In the genomic region with DNA sequence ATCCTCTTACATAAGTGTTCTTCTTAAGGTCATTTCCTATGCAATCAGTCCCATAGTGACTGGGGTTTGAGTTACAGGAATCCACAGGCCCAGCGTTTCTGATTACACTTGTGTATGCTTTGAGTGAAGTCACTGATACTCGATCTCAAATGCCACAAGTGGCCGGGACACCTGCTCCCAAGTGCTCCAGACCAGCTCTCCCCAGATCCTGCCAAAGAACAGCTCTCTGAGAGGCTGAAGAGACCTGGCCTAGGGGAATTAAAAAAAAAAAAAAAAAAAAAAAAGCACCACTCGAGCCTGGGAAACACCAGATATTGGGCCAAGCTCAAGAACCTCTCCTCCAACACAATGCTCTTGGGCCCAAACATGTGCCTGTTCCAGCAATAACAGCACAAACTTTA, we compare ENCODE assay signal across 13 mouse cellular contexts.
A peak's percentile ranks its signal among the peaks of the same experiment; 100 is the strongest.
DNase-seq lines count a peak whose midpoint lies in the region; ATAC-seq and TF ChIP-seq lines count a peak whose summit lies in the region.
"Had no signal": no experiment of that assay in that cellular context is flagged by ENCODE, and none has a peak within 500 bp of the region (broad histone marks: within the 10 kb centered on the region; RNA-seq: fewer than 3 reads in every experiment).

No protein-coding gene starts in this region.

- H3K4me2 ChIP-seq in limb, embryonic 14.5 days (replicated peaks; ENCODE audit: low read depth, low read length, severe bottlenecking) = no peak overlapping the region
- H3K4me2 ChIP-seq in embryonic facial prominence, embryonic 14.5 days (ENCODE audit: low read depth, low read length) = no peak overlapping the region
- H3K4me2 ChIP-seq in heart, embryonic 13.5 days = no peak overlapping the region
- H3K4me2 ChIP-seq in myocyte (ENCODE audit: low read depth) = peak overlapping the region; percentile 55
- H3K4me2 ChIP-seq in midbrain, embryonic 13.5 days (replicated peaks) = no peak overlapping the region
- H3K4me2 ChIP-seq: intestine, embryonic 15.5 days had no signal

- H3K27ac ChIP-seq in limb, embryonic 14.5 days (replicated peaks; ENCODE audit: low read depth, low read length) = no peak overlapping the region
- H3K27ac ChIP-seq in limb, embryonic 10.5 days = no peak overlapping the region
- H3K27ac ChIP-seq in embryonic facial prominence, embryonic 14.5 days (replicated peaks; ENCODE audit: low read depth, low read length) = no peak overlapping the region; the same call in 1 of the 2 replicates
- peak overlapping the region; percentile 55 for H3K27ac ChIP-seq in heart, embryonic 13.5 days (replicated peaks)
- no peak overlapping the region for H3K27ac ChIP-seq in midbrain, embryonic 13.5 days
- H3K27ac ChIP-seq in hindbrain, embryonic 10.5 days = no peak overlapping the region
- H3K27ac ChIP-seq: intestine, embryonic 15.5 days; liver, embryonic 14.5 days; midbrain, embryonic 10.5 days; stomach, postnatal 0 days had no signal

- peak; percentile 63; the same call in 1 of the 2 replicates for ATAC-seq in limb, embryonic 14.5 days (ENCODE audit: low FRiP score, low read depth)
- ATAC-seq in embryonic facial prominence, embryonic 14.5 days (ENCODE audit: low read depth) = peak; percentile 60
- ATAC-seq in heart, embryonic 13.5 days (ENCODE audit: extremely low read depth, insufficient number of reproducible peaks, low FRiP score, low TSS enrichment) = no peak
- ATAC-seq in midbrain, embryonic 13.5 days = no peak
- ATAC-seq: intestine, embryonic 15.5 days had no signal

- H3K4me3 ChIP-seq in limb, embryonic 14.5 days (replicated peaks; ENCODE audit: low read length) = no peak overlapping the region
- no peak overlapping the region for H3K4me3 ChIP-seq in limb, embryonic 10.5 days
- no peak overlapping the region for H3K4me3 ChIP-seq in embryonic facial prominence, embryonic 14.5 days (ENCODE audit: low read depth, low read length)
- H3K4me3 ChIP-seq in heart, embryonic 13.5 days = no peak overlapping the region
- H3K4me3 ChIP-seq in myocyte = no peak overlapping the region
- H3K4me3 ChIP-seq in midbrain, embryonic 13.5 days (replicated peaks) = no peak overlapping the region
- H3K4me3 ChIP-seq in hindbrain, embryonic 10.5 days = no peak overlapping the region
- H3K4me3 ChIP-seq: erythroblast, embryonic 14.5 days; intestine, embryonic 15.5 days; midbrain, embryonic 10.5 days had no signal

- no peak overlapping the region for H3K9ac ChIP-seq in limb, embryonic 14.5 days (ENCODE audit: low read depth, low read length, severe bottlenecking)
- no peak overlapping the region for H3K9ac ChIP-seq in embryonic facial prominence, embryonic 14.5 days (ENCODE audit: low read depth, low read length)
- H3K9ac ChIP-seq in heart, embryonic 13.5 days = no peak overlapping the region
- H3K9ac ChIP-seq in midbrain, embryonic 13.5 days (replicated peaks) = no peak overlapping the region
- H3K9ac ChIP-seq: intestine, embryonic 15.5 days; liver, embryonic 14.5 days had no signal

- 33% methylated on average over 4 of the region's 4 CpGs for WGBS in limb, embryonic 14.5 days
- 65% methylated on average over 4 of the region's 4 CpGs for WGBS in limb, embryonic 10.5 days
- 22% methylated on average over 4 of the region's 4 CpGs for WGBS in embryonic facial prominence, embryonic 14.5 days
- whole genome bisulfite sequencing in heart, embryonic 13.5 days = 26% methylated on average over 4 of the region's 4 CpGs
- 75% methylated on average over 4 of the region's 4 CpGs for WGBS in midbrain, embryonic 13.5 days
- WGBS in hindbrain, embryonic 10.5 days = 65% methylated on average over 4 of the region's 4 CpGs

- H3K4me1 ChIP-seq in limb, embryonic 14.5 days (ENCODE audit: control insufficient read depth, insufficient read depth, low read length) = peaks cover 25% of the 10 kb centered on the region
- H3K4me1 ChIP-seq in limb, embryonic 10.5 days = peaks cover 51% of the 10 kb centered on the region
- peaks cover 33% of the 10 kb centered on the region for H3K4me1 ChIP-seq in embryonic facial prominence, embryonic 14.5 days (ENCODE audit: control insufficient read depth, insufficient read depth, low read length)
- peaks cover 75% of the 10 kb centered on the region for H3K4me1 ChIP-seq in heart, embryonic 13.5 days
- H3K4me1 ChIP-seq in midbrain, embryonic 13.5 days (replicated peaks) = peaks cover 10% of the 10 kb centered on the region; the same call in 1 of the 2 replicates
- peaks cover 14% of the 10 kb centered on the region for H3K4me1 ChIP-seq in hindbrain, embryonic 10.5 days (replicated peaks)

- TF ChIP-seq POLR2A in limb, embryonic 14.5 days (IDR thresholded peaks at IDR 0.05; ENCODE audit: borderline replicate concordance, extremely low read depth, insufficient read depth, insufficient read length) = no peak
- TF ChIP-seq POLR2A in myocyte (IDR thresholded peaks at IDR 0.05; ENCODE audit: insufficient read length, low read depth) = no peak

- no peaks in the 10 kb centered on the region for H3K9me3 ChIP-seq in limb, embryonic 14.5 days (ENCODE audit: control insufficient read depth, low read length)
- H3K9me3 ChIP-seq in limb, embryonic 10.5 days (replicated peaks) = no peaks in the 10 kb centered on the region
- H3K9me3 ChIP-seq in embryonic facial prominence, embryonic 14.5 days (ENCODE audit: control insufficient read depth, low read length) = no peaks in the 10 kb centered on the region
- no peaks in the 10 kb centered on the region for H3K9me3 ChIP-seq in heart, embryonic 13.5 days
- H3K9me3 ChIP-seq in midbrain, embryonic 13.5 days = no peaks in the 10 kb centered on the region
- H3K9me3 ChIP-seq in hindbrain, embryonic 10.5 days = no peaks in the 10 kb centered on the region
- H3K9me3 ChIP-seq: intestine, embryonic 15.5 days; midbrain, embryonic 10.5 days had no signal

- no peaks in the 10 kb centered on the region for H3K27me3 ChIP-seq in limb, embryonic 14.5 days (ENCODE audit: control insufficient read depth, insufficient read depth, low read length)
- H3K27me3 ChIP-seq in limb, embryonic 10.5 days (ENCODE audit: low read depth, poor library complexity, severe bottlenecking) = no peaks in the 10 kb centered on the region
- no peaks in the 10 kb centered on the region for H3K27me3 ChIP-seq in embryonic facial prominence, embryonic 14.5 days (replicated peaks; ENCODE audit: control insufficient read depth, insufficient read depth, low read length)
- no peaks in the 10 kb centered on the region for H3K27me3 ChIP-seq in heart, embryonic 13.5 days (replicated peaks)
- H3K27me3 ChIP-seq in myocyte (ENCODE audit: control insufficient read depth, insufficient read depth, insufficient read length) = no peaks in the 10 kb centered on the region
- no peaks in the 10 kb centered on the region for H3K27me3 ChIP-seq in midbrain, embryonic 13.5 days
- H3K27me3 ChIP-seq in hindbrain, embryonic 10.5 days (ENCODE audit: insufficient read depth, poor library complexity, severe bottlenecking) = no peaks in the 10 kb centered on the region
- H3K27me3 ChIP-seq: intestine, embryonic 15.5 days had no signal

- H3ac ChIP-seq in myocyte (ENCODE audit: control insufficient read depth, insufficient read length) = no peak overlapping the region

- H3K36me3 ChIP-seq in limb, embryonic 14.5 days (ENCODE audit: control insufficient read depth, insufficient read depth, low read length) = peaks cover 2% of the 10 kb centered on the region; the same call in 1 of the 2 replicates
- H3K36me3 ChIP-seq in limb, embryonic 10.5 days = no peaks in the 10 kb centered on the region
- H3K36me3 ChIP-seq in embryonic facial prominence, embryonic 14.5 days (ENCODE audit: control insufficient read depth, insufficient read depth, low read length) = no peaks in the 10 kb centered on the region
- 0 out of 2 replicates have a peak, but pooled peaks cover 3% of the 10 kb centered on the region for H3K36me3 ChIP-seq in heart, embryonic 13.5 days
- H3K36me3 ChIP-seq in myocyte (ENCODE audit: control insufficient read depth, insufficient read depth) = no peaks in the 10 kb centered on the region
- H3K36me3 ChIP-seq in midbrain, embryonic 13.5 days = no peaks in the 10 kb centered on the region
- H3K36me3 ChIP-seq in hindbrain, embryonic 10.5 days = no peaks in the 10 kb centered on the region
- H3K36me3 ChIP-seq: intestine, embryonic 15.5 days; midbrain, embryonic 10.5 days had no signal

- DNase-seq in limb, embryonic 14.5 days (ENCODE audit: low spot score) = peak; percentile 53
- DNase-seq in limb, embryonic 10.5 days (ENCODE audit: low spot score) = no peak
- peak; percentile 88 for DNase-seq in embryonic facial prominence, embryonic 14.5 days (ENCODE audit: low spot score)
- DNase-seq in hindbrain, embryonic 10.5 days (ENCODE audit: low spot score) = no peak
- DNase-seq: adrenal gland, adult 8-10 months had no signal

- H3K79me2 ChIP-seq in myocyte (ENCODE audit: control insufficient read depth, insufficient read depth) = no peaks in the 10 kb centered on the region

TF ChIP-seq in myocyte, 11 proteins besides CTCF, POLR2A, EP300 and RAD21:
- TF ChIP-seq MYOG (IDR thresholded peaks at IDR 0.05; ENCODE audit: control insufficient read depth in 1 of 3, insufficient read depth in 1 of 3, insufficient read length in 2 of 3, low read depth in 2 of 3) (peak in 2 of 3 experiments; percentile 37 to 81), MYOD1 (IDR thresholded peaks at IDR 0.05; ENCODE audit: control insufficient read depth in 1 of 3, insufficient read length in 2 of 3, low read depth in 2 of 3) (peak in 2 of 3 experiments; percentile 76 to 79), USF1 (IDR thresholded peaks at IDR 0.05; ENCODE audit: low read depth) (no peak), TCF12 (IDR thresholded peaks at IDR 0.05; ENCODE audit: insufficient read depth, poor library complexity, severe bottlenecking) (peak; percentile 77), SRF (IDR thresholded peaks at IDR 0.05; ENCODE audit: control insufficient read depth, insufficient read length, low read depth) (no peak)

Comparison
In these comparisons a context has a peak if more than half of its experiments do, and no peak if none do; other contexts are left out.
1. DNase-seq: peak in limb, embryonic 14.5 days (single experiment) and embryonic facial prominence, embryonic 14.5 days (single experiment); none in limb, embryonic 10.5 days (single experiment) and hindbrain, embryonic 10.5 days (single experiment).
2. ATAC-seq: peak in limb, embryonic 14.5 days (single experiment) and embryonic facial prominence, embryonic 14.5 days (single experiment); none in heart, embryonic 13.5 days (single experiment) and midbrain, embryonic 13.5 days (single experiment).